Mouse (Mus musculus): ENCODE data around the gene Elp4.

Gene Elp4

DNA sequence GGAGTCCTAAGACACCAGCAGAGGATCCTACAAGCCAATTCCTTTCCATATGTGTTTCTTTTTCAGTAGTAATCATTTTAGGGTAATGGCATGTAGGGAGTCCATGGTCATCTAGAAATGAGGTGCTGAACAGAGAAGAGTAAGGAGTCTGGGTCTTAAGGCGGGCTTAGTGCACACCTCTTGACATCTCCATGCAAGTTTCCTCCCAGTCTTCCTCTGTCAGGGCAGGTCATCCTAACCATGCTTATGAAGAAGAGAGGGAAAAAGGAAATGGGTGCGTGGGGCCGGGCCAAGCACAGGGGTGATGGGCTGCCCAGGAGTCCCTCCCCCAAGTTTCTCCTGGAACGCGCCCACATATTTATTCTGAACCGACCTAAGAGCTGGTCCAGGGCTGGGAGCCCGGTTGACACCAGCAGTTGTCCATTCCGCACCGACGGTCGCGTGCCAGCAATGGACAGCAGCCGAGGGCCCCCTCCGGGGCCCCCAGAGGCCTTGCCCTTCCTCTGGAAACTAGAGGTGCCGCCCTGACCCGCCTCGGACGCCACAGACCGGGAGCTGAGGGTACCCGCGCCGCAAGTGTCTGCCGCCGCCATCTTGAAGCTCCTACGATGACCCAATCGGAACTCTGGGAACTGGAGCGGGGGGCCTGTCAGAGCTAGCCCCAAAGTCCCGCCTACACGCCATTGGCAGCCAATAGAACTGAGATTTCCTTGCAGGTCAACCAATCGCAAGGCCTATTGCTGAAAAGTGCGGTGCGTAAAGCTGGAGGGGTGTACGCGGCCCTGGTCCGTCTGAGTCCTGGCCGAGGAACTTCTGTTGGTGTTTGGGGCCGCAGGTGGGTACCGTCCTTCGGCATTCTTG is at the start of gene Elp4, which contains the start of gene Immp1l:
Gene Elp4 (minus strand): TSS at position 669 of the 861 bp plus-strand sequence.
Gene Immp1l (plus strand): TSS at position 743 of the 861 bp plus-strand sequence.
- DNase-seq (ENCODE audit: low spot score in 2 of 2): peak; percentile 94 to 95

DNA sequence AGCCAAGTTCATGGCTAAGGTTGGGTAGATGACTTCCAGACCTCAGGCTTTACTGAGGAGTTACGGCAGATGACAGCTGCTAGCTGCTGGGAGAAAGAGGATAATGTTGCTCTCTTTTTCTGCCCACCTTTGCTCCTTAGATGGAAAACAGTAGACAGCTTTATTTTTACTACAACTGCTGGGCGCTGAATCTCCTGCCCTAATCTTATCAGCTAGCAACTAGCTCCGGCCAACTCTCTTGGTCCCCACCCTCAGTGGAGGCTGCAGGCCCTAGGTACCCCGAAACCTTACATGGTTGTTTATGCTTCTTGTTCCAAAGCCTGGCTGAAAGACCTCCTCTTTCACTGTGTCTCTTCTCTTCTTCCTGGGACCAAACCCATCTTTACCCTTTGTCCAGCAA is 49.5 kb upstream of the Elp4 start:
- DNase-seq (ENCODE audit: low spot score in 2 of 2): no peak

DNA sequence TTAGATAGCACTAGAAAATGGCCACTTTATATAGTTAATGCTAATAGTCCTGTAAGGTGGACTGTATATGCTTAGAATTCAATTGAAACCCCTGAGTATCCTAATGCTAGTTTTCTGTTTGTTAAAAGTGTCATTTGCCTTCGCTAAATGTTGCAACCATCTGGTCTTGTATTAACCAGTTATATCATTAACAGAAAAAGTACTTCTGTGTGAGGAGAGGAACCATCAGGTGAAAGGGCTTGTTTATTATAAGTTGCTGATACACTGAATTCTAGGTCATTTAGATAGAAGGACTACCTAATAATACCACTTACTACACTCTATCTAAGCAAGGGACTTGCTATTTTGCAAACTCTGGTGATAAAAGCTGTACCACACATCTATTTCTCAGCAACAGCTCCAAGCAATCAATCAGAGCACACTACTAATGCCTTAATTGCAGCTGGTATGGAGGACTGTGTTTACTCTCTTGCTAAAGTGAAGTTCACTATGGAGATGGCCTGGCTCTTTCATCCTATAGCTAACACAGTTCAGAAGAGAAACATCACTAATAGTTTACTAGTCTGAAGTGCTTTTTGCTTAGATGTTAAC is 47.1 kb upstream of the Elp4 start:
- DNase-seq (ENCODE audit: low spot score in 2 of 2): no peak

DNA sequence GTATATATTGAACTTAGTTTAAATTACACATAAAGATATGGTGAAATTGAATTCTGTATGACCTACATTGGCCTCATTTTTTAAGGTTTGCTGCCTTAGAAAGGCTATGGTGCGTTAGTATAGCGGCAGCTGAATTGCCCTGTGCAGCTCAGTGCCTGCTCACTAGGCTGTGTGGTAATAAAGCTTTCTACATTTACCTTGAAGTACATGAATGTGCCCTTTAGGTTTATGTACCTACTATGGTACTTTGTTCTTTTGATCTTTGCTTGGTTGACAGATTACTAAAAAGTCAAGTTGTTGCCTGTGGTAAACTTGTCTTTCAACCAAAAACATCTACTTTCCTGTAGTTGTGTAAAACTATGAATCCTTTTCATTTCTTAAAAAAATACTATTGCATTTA is 45.8 kb upstream of the Elp4 start:
- DNase-seq (ENCODE audit: low spot score in 2 of 2): no peak

DNA sequence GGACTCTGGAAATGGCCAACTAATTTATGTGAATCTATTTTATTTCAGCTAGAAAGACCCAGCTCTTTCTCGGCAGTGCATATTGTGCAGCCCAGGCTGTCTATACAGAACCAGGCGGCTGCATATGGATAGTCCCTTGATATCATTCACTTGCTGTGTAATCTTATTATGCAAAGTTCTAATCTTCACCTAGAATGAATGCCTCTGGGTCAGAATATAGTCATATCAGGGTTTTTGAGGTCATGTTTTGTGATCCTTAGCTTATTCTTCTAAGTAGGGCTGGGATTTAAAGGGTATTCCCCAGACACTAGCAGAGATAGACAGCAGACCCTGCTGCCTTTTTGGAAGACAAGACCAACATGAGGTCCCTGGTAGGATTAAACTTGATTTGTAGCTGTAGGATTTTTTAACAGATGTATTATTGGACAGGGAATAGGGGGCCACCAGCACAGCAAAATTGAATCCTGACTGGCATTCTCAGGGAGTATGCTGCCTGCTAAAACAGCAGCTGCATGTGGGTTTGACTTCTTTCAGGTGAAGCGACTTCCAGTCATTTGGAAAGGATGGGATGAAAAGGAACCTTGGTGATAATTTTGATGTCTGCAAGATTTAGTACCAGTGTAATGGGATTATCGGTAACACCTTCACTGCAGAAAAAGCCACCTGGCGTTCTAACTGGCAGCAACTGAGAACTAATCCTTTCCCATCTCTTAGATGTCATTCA is 13.4 kb upstream of the Elp4 start:
- DNase-seq (ENCODE audit: low spot score in 2 of 2): no peak

DNA sequence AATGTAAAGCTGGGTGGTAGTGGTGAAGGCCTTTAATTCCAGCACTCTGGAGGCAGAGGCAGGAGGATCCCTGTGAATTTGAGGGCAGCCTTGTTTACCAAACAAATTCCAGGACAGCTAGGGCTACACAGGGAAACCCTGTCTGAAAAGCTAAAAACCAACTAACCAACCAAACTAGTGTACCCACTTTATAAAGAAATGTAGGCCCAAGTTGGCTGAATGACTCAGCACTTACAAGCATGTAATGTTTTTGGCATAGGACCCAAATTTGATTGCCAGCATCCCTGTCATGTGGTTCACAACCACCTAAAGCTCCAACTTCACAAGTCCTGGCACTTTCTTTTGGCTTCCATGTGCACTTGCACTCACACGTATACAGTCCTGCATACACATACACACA is 12.3 kb upstream of the Elp4 start:
- DNase-seq (ENCODE audit: low spot score in 2 of 2): no peak

DNA sequence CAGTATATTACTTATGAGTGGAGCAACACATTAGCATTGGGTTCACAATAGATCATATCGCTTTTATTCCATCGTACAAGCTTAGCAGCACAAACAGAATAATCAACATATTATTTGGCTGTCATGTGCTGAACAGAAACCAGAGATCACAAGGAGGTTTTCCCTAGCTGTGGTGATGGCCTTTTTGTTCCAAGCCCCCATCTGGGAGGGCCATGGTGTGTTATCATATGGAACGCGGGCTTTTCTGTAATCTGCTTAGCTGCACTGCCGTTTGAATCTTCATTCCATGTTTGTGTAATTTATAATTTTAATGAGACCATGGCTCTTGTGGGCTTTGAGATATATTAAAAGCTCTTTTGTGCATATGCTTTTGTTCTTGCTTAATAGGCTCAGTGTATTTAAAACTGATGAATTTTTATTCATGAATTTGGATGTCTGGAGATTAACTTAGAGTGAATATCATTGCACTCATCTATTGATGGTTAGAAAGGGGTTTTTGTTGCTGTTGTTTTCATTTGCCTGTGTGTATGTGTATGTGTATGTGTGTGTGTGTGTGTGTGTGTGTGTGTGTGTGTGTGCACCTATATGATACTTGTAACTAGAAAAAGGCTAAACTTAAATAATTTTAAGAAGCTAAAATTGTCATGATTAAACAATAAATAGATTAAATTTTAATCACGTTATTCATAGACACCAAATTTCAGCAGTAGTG is 9.4 kb upstream of the Elp4 start:
- DNase-seq (ENCODE audit: low spot score in 2 of 2): no peak

DNA sequence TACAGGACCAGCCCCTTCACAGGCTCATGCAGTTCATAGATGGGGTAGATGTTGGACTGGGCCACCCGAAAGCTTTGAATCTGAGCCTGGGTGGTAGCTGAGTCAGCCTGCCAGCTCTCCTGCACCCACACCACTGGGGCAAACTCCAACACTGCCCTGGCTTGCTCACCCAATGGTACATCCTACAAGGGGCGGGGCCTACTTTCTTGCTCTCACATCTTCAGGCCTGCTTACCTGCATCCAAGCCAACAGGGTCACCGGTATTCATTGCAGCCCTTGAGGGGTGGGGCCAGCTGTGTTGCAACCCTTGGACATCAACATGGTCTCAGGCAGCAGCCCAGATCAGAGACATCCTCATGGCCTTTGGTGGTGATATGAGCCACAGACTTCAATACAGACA is 6.2 kb upstream of the Elp4 start:
- DNase-seq (ENCODE audit: low spot score in 2 of 2): peak in 1 of 2 experiments; percentile 58

DNA sequence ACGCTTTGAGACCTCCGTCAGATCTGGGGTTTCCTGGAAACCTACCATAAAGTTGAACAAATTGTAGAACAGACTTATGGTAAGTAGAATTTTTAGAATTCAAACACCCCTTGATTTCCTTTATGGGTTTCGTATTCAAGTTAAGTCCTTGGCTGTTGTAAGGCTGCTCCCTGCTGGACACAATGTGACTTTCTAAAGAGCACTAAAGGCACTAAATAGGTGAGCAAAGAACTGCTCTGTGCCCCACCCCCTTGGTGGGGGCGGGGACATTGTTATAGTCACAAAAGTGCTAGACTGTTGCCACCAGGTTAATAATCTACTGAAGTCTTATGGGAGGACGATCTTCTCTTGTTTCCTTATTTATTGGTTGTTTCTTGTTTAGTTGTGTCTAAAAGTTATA is 4.0 kb upstream of the Elp4 start:
- DNase-seq (ENCODE audit: low spot score in 2 of 2): no peak

DNA sequence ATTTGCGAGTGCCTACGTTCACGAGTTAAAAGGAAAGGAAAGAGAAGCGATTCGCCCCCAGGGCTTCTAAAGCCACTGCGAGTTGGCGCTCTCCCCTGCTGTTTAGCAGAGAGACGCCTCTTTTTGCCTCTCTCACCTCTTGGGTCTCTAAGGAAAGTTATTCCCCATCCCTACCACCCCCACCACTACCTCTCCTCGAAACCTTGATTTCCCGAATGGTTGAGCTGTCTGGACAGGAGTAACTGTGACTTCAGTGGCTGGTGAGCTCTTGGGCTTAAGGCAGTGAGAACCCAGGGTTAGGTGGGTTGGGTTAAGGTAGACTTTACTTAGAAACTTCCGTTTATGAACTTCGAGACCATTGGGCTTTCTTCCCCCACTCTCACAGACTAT is 388 bp upstream of the Elp4 start:
- no peak for DNase-seq (ENCODE audit: low spot score in 2 of 2)

DNA sequence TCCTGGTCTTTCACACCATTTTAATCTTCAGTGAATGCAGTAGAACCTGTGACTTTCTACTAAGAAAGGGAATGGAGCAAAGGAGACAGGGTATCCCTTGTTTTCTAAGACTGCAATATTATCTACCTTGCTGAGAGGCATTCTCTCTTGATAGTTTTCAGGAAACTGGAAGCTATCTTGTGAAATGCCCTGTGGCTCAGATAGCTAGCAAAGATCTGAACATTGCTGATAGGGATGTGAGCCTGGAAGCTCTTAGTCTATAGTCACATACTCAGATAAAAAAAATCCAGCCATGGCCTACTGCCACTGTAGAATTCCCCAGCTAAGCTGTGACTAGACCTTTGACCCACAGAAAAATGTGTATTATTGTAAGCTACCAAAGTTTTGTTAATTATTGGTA is 13.5 kb downstream of the Elp4 start:
- no peak for DNase-seq (ENCODE audit: low spot score in 2 of 2)

DNA sequence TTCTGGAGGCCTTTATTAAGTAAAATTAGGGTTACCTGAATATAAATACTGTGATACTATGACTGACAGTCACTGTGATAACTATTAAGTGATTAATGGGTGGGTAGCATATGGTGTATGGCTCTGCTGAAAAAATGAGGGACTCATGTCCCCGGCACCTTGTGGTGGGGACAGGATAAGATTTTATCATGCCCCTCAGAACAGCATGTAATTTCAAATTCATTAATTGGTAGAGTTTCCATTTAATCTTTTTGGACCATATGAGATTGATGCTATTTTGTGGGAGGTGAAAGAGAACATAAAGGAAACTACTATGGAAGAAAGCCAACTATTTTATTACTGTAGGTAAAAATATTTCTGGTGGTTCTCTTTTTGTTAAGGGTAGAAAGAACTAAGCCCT is 31.0 kb downstream of the Elp4 start:
- DNase-seq (ENCODE audit: low spot score in 2 of 2): no peak

DNA sequence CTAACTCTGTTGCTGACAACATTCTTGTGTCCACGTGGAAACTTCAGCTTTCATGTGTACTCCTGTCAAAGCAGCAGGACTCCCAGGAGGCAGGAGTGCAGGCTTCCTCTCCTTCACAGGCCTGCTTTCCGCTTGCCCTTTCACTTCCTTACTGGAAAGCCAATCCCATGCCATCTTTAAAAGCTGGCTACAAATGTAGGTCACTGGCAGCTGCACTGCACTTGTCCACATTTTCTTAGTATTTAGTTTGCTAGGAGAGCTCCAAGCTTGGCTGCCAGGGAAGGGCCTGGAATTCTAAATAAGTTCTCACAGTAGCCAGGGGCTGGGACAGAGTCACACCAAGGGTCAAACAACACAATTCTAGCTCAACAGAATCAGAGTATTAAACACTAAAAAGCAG is 49.6 kb downstream of the Elp4 start:
- no peak for DNase-seq (ENCODE audit: low spot score in 2 of 2)

DNA sequence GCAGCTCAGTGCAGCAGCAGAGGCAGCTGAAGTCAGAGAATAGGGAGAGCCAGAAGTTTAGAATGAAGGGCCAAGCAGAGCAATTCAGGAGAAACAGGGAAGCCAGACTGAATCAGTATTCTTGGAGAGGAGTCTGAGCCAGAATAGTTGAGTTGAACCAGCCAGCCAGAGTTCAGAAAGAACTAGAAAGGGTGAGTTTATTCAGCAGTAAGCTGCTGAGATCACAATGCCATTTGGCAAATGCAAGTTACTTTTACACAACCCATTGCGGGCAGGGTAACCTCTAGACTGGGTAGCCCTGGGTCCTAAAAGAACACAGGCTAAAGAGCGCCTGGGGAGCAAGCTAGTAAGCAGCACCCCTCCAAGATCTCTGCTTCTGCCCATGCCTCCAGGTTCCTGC is 51.4 kb downstream of the Elp4 start:
- no peak for DNase-seq (ENCODE audit: low spot score in 2 of 2)

DNA sequence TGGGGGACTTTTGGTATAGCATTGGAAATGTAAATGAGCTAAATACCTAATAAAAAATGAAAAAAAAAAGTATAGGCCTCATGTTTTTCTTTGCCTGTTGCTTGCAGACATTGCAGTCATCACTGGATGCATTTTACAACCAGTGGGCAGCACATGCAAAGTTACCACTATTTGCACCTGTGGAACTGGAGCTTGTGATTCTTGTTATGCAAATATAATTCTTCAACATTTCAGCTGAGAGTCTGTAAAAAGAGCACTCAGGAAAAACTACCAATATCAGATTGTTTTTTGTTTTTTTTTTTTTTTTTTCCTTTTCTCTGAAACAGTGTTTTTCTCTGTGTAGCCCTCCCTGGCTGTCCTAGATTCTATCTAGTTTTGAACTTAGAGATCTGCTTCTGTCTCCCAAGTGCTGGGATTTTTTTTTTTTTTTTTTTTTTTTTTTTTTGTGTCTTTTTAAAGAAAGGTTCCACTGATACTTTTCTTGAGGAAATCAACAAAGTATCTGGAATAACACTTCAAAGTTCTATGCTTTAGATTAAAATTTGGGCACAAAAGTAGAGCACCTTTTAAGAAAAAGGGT is 52.6 kb downstream of the Elp4 start:
- DNase-seq (ENCODE audit: low spot score in 2 of 2): no peak

DNA sequence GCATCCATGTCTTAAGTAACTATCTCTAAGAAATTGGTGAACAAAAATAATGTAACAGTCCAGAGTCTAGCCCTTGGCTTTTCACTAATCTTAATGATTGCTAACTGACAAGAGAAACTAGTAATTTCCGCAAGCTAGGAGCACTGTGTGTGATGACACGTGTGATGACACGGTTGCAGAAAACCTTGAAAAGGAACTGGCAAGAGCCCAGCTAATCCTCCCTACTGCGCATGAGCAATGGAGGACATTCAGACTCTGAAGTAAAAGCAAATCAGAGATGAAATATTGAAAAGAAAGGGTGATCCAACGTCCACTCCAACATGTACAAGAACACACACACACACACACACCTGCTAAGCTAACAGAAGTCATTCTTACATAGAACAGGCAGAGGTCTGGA is 61.2 kb downstream of the Elp4 start:
- DNase-seq (ENCODE audit: low spot score in 2 of 2): no peak

DNA sequence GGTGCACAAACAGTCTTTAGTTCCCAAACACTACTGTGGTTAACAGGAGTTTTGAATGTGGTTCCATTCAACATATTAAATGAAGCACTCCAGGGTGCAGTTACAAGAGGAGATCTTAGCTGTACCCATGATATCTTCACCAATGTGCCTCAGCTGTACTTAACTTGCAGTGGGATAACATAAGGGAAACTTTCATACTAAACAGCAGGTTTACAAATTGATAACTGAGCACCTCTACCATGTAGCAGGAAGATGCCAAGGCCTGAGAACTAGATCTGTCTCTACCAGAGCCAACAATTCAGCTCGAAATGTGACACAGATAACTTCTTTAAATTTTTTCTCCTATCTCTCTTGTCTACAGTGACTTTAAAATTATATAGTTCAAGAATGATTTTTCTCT is 86.4 kb downstream of the Elp4 start:
- no peak for DNase-seq (ENCODE audit: low spot score in 2 of 2)

DNA sequence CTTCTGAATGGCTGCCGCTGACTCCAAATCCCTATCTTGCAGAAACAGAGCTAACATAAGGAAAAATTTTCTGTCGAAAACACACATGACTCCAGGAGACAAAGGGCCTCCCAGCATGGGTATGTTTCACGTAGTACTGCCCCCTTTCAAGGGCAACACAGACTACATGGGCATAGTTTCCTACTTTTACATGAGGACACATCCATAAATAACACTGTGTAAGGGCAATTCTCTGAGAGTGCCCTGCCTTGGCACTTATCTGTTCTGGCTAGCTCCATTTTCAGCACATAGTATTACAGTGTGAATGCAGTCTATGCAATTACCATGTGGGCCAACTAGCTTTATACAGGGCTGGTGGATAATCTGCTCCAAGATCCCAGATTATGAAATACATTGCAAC is 89.2 kb downstream of the Elp4 start:
- DNase-seq (ENCODE audit: low spot score in 2 of 2): no peak

DNA sequence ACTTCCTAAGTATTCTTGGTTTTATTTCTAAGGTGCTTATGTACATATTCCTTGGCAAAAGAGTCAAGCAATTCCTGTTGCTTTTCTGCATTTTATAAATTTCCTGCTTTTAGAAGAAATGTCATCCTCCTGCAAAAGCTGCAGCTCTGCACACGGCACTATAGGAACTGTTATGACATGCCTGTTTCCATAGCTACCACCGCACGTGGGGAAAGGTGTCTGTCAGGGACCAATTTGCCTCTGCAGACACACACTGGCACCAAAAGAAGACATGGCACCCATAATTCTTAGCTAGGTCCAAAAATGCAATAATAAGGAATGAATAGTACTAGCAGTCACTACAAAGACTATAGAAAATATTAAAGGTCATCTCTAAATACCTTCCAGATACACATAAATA is 91.3 kb downstream of the Elp4 start:
- DNase-seq (ENCODE audit: low spot score in 2 of 2): no peak

DNA sequence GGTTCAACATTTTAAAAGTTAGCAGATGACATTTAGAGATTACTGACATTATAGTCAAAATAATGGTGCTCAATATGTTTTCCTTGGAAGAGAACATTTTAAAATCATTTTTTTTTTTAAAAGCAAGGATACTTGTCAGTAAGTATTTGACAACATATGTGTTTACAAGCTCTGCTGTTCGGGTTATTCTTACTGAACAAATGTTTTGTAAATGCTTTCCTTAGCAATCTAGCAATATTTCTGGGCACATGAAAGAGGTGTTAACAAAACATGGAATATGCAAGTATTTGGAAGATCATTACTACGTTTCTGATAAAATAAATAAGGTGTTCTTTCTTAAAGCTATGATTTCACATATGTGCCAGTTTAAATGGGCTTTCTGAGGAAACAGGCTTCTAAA is 94.1 kb downstream of the Elp4 start:
- DNase-seq (ENCODE audit: low spot score in 2 of 2): no peak

DNA sequence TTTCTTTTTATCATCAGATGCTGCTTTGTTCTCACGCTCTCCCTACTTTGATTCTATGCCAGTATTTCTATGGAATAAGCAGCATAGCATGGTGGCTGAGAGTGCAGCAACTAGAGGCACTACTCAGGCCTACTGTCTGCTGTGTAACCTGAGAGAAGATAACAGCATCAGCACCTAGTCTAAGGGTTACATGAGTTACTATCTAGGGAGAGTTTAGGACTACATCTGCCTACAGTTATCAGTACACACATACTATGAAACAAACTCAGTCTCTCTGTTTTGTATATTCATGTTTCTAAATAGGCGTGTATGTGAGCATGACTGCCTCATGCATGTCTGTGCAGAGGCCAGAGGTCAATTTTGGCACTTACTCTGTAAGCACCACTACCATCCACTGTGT is 97.8 kb downstream of the Elp4 start:
- DNase-seq (ENCODE audit: low spot score in 2 of 2): no peak

DNA sequence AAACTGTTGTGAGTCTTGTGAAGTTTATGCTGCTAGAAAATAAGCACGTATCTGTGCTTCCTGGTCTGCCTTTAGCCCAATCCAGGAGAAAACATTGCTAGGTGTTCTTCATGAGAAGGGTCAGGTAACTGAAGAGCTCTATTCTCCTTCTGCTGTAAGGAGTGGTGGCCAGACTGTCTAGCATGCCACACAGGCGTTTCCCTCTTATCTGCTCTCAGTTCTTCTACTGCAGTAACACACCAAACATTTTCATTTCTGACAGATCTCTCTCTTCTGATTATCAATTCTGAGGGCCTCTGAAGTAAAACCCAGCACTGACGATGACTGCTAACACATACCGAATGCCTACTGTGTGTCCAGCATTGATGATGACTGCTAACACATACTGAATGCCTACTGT is 98.3 kb downstream of the Elp4 start:
- no peak for DNase-seq (ENCODE audit: low spot score in 2 of 2)
